Mouse (Mus musculus): ENCODE results near the gene Ngrn. TPM values are rescaled to one million over a fixed set of nuclear protein-coding genes. Genes with fewer than 3 reads are reported as not detected.

The Ngrn gene
- 8.9 and 12.3 TPM in 2 replicates for polyA plus RNA-seq (2012; rRNA removed)

DNA sequence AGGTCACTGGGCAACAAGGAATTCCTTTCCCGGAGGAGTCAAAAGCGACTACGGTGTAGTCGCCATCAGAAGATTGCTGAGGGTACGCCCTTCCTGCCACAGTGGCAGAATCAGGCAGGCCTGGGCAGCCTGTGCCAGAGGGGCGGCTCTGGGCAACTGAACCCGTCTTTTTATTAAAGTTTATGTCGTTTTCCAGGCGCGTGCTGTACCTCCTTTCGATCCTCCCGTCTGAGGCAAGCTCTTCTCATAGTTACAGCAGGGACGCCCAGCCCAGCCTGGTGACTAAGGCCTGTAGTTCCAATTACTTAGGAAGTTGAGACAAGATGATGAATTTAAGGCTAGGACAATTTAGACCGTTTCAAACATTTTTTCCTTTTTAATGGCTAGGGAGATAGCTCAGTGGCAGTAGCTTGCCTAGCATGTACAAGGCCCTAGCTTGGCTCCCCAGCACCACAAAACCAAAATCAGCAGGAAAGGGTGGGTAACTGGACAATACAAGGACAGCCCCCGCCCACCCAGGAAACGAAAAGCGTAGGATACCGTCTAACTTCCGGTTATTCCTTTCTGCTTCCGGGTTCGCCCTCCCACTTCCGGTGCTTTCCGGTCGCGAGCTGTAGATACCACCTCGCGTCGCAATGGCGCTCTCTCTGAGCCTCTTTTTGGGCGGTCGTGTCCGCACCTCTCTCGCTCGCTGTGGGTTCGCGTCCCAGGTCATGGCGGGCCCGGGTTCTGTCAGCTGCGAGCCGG lies at the start of gene Ngrn:
Ngrn (plus strand) TSS at position 591 of the 747 bp plus-strand sequence.
- H3K27me3 ChIP-seq (ENCODE audit: control insufficient read depth, insufficient read depth, low read length): no peaks in the 10 kb centered on the region
- H3K36me3 ChIP-seq (ENCODE audit: control insufficient read depth, insufficient read depth, low read length): peaks cover 17% of the 10 kb centered on the region
- peak within 1 kb of the TSS; percentile 88 for H3K4me3 ChIP-seq (ENCODE audit: low read depth, low read length)
- WGBS: 27% methylated on average over 40 of the region's 40 CpGs
- TF ChIP-seq POLR2A (IDR thresholded peaks at IDR 0.05; ENCODE audit: low read depth, low read length): peak; percentile 55; the same call in 1 of the 2 replicates
- no peak for TF ChIP-seq CTCF (IDR thresholded peaks at IDR 0.05; ENCODE audit: extremely low read depth, insufficient read length, insufficient replicate concordance, low read depth, low read length)
- H3K4me1 ChIP-seq (ENCODE audit: control insufficient read depth, insufficient read depth, insufficient read length, low read length): peaks cover 2% of the 10 kb centered on the region; the same call in 1 of the 2 replicates
- H3K27ac ChIP-seq (ENCODE audit: insufficient read depth, low read depth, low read length): peak within 1 kb of the TSS; percentile 31

DNA sequence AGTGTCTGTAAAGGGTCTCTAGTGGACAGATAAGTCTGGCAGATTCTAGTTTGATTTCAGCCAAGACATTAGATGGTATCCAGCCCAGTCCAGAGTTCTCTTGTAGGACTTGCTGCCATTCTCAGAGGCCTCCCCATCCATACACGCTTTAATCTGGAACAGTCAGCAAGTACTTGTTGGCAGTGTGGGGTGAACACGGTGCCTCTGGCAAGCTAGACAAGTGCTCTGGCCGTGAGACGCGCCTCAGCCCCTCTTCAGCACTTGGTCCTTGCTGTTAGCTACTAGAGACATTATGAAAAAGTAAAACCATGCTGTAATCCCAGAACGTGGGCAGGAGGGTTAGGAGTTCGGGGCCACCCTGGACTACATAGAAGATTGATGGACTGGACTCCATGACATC lies 47.4 kb upstream of the Ngrn start:
- Histone ChIP-seq H3K27ac (ENCODE audit: insufficient read depth, low read depth, low read length) (no peak overlapping the region), H3K4me1 (ENCODE audit: control insufficient read depth, insufficient read depth, insufficient read length, low read length) (peaks cover 18% of the 10 kb centered on the region), H3K27me3 (ENCODE audit: control insufficient read depth, insufficient read depth, low read length) (no peaks in the 10 kb centered on the region), H3K4me3 (ENCODE audit: low read depth, low read length) (no peak overlapping the region), H3K36me3 (ENCODE audit: control insufficient read depth, insufficient read depth, low read length) (peaks cover 53% of the 10 kb centered on the region)
- TF ChIP-seq CTCF (IDR thresholded peaks at IDR 0.05; ENCODE audit: extremely low read depth, insufficient read length, insufficient replicate concordance, low read depth, low read length) (no peak), POLR2A (IDR thresholded peaks at IDR 0.05; ENCODE audit: low read depth, low read length) (no peak)
- 90% methylated on average over 7 of the region's 7 CpGs for WGBS

DNA sequence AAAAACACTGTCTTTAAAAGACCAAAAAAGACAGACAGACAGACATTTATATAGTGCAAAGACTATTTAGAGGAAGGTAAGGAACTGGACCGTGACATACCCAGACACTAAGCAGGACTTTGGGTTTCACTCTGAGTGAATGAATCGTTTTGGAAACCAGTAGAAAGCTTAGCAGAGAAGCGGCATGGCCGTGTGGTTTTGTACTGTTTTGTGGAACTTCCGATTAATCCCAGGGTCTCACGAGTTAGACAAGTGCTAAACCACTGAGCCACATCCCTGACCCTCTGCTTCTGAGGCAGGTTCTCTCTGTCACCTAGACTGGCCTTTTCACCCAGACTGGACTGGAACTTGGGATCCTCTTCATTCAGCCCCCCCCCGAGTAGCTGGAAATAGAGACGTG lies 46.6 kb upstream of the Ngrn start:
- H3K4me3 ChIP-seq (ENCODE audit: low read depth, low read length): no peak overlapping the region
- no peak overlapping the region for H3K27ac ChIP-seq (ENCODE audit: insufficient read depth, low read depth, low read length)
- H3K27me3 ChIP-seq (ENCODE audit: control insufficient read depth, insufficient read depth, low read length): no peaks in the 10 kb centered on the region
- H3K36me3 ChIP-seq (ENCODE audit: control insufficient read depth, insufficient read depth, low read length): peaks cover 62% of the 10 kb centered on the region
- TF ChIP-seq CTCF (IDR thresholded peaks at IDR 0.05; ENCODE audit: extremely low read depth, insufficient read length, insufficient replicate concordance, low read depth, low read length) (no peak), POLR2A (IDR thresholded peaks at IDR 0.05; ENCODE audit: low read depth, low read length) (no peak)
- 81% methylated on average over 8 of the region's 8 CpGs for whole genome bisulfite sequencing
- peaks cover 10% of the 10 kb centered on the region for H3K4me1 ChIP-seq (ENCODE audit: control insufficient read depth, insufficient read depth, insufficient read length, low read length)

DNA sequence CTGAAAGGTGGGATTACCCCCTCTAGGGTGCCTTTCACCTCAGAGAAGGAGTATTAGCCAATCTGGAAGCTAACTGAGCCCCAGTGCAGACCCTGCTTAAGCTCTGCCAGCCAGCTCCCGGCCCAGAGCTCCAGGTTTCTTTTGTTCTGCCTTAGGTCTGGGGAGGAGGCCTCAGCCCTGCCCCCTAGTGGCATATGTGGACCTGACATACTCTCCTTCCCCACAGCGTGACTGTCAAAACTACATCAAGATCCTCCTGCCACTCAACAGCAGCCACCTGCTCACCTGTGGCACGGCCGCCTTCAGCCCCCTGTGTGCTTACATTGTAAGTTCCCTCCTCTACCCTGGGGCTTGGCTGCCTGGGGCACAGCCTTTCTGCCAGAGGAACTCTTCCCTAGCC lies 45.6 kb upstream of the Ngrn start:
- TF ChIP-seq CTCF (IDR thresholded peaks at IDR 0.05; ENCODE audit: extremely low read depth, insufficient read length, insufficient replicate concordance, low read depth, low read length): peak; percentile 83
- TF ChIP-seq POLR2A (IDR thresholded peaks at IDR 0.05; ENCODE audit: low read depth, low read length): no peak
- Histone ChIP-seq H3K4me1 (ENCODE audit: control insufficient read depth, insufficient read depth, insufficient read length, low read length) (peaks cover 4% of the 10 kb centered on the region), H3K36me3 (ENCODE audit: control insufficient read depth, insufficient read depth, low read length) (peaks cover 71% of the 10 kb centered on the region), H3K27ac (ENCODE audit: insufficient read depth, low read depth, low read length) (no peak overlapping the region), H3K4me3 (ENCODE audit: low read depth, low read length) (no peak overlapping the region), H3K27me3 (ENCODE audit: control insufficient read depth, insufficient read depth, low read length) (no peaks in the 10 kb centered on the region)
- WGBS: 20% methylated on average over 4 of the region's 4 CpGs

DNA sequence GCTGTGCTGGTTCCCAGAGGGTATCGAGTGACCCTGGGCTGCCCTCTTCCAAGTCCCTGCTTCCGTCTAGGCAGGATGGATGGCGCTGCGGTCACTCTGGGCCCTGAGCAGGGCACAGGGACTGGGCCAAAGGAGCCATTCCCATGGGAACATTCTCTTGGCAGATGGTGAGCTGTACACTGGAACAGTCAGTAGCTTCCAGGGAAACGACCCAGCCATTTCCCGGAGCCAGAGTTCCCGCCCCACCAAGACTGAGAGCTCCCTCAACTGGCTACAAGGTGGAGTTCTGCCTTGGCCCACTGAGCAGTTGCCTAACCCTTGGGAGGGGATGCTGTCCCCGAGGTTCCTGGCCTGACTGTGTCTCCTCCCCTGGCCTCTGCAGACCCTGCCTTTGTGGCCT lies 44.4 kb upstream of the Ngrn start:
- H3K27me3 ChIP-seq (ENCODE audit: control insufficient read depth, insufficient read depth, low read length): no peaks in the 10 kb centered on the region
- TF ChIP-seq POLR2A (IDR thresholded peaks at IDR 0.05; ENCODE audit: low read depth, low read length) (no peak), CTCF (IDR thresholded peaks at IDR 0.05; ENCODE audit: extremely low read depth, insufficient read length, insufficient replicate concordance, low read depth, low read length) (no peak)
- no peak overlapping the region for H3K4me3 ChIP-seq (ENCODE audit: low read depth, low read length)
- no peak overlapping the region for H3K27ac ChIP-seq (ENCODE audit: insufficient read depth, low read depth, low read length)
- 82% methylated on average over 8 of the region's 8 CpGs for WGBS
- H3K36me3 ChIP-seq (ENCODE audit: control insufficient read depth, insufficient read depth, low read length): peaks cover 81% of the 10 kb centered on the region
- H3K4me1 ChIP-seq (ENCODE audit: control insufficient read depth, insufficient read depth, insufficient read length, low read length): peaks cover 2% of the 10 kb centered on the region

DNA sequence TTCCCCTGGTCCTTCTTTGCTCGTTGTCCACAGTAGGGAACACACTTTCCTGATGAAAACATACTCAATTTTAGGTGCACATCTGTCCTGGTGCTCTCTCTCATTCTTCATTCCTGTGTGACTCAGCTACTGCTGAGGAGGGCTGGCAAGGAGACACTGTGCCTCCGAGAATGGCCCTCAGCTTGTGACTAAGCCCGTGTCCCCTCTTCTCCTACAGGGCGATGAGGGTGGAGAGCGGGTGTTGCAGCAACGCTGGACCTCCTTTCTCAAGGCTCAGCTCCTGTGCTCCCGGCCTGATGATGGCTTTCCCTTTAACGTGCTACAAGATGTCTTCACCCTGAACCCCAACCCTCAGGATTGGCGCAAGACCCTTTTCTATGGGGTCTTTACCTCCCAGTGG lies 42.3 kb upstream of the Ngrn start:
- no peak overlapping the region for H3K27ac ChIP-seq (ENCODE audit: insufficient read depth, low read depth, low read length)
- no peak overlapping the region for H3K4me3 ChIP-seq (ENCODE audit: low read depth, low read length)
- H3K27me3 ChIP-seq (ENCODE audit: control insufficient read depth, insufficient read depth, low read length): no peaks in the 10 kb centered on the region
- no peaks in the 10 kb centered on the region; the same call in 1 of the 2 replicates for H3K4me1 ChIP-seq (ENCODE audit: control insufficient read depth, insufficient read depth, insufficient read length, low read length)
- TF ChIP-seq POLR2A (IDR thresholded peaks at IDR 0.05; ENCODE audit: low read depth, low read length) (no peak), CTCF (IDR thresholded peaks at IDR 0.05; ENCODE audit: extremely low read depth, insufficient read length, insufficient replicate concordance, low read depth, low read length) (no peak)
- H3K36me3 ChIP-seq (ENCODE audit: control insufficient read depth, insufficient read depth, low read length): peaks cover 86% of the 10 kb centered on the region
- 92% methylated on average over 9 of the region's 9 CpGs for WGBS

DNA sequence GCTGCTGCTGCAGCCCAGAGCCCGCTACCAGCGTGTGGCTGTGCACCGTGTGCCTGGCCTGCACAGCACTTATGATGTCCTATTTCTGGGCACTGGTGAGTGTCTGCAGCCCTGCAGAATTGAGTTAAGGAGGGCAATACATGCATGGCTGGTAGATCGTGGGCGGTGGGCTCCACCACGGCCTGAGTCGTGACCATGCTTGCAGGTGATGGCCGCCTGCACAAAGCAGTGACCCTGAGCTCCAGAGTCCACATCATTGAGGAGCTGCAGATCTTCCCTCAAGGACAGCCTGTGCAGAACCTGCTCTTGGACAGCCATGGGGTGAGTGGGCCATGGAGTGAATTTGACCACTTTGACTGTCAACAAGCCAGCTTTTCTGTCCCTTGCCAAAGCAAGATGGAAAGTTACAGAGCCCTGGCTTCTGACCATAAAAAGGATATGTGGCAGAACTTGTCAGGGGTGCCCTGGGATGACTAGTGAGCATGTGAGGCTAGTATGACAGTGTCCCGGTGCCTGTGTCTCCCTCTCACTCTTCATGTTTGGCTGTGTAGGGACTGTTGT lies 40.7 kb upstream of the Ngrn start:
- WGBS: 95% methylated on average over 9 of the region's 9 CpGs
- no peak overlapping the region for H3K27ac ChIP-seq (ENCODE audit: insufficient read depth, low read depth, low read length)
- TF ChIP-seq CTCF (IDR thresholded peaks at IDR 0.05; ENCODE audit: extremely low read depth, insufficient read length, insufficient replicate concordance, low read depth, low read length) (no peak), POLR2A (IDR thresholded peaks at IDR 0.05; ENCODE audit: low read depth, low read length) (no peak)
- H3K4me3 ChIP-seq (ENCODE audit: low read depth, low read length): no peak overlapping the region
- H3K4me1 ChIP-seq (ENCODE audit: control insufficient read depth, insufficient read depth, insufficient read length, low read length): no peaks in the 10 kb centered on the region; the same call in 1 of the 2 replicates
- no peaks in the 10 kb centered on the region for H3K27me3 ChIP-seq (ENCODE audit: control insufficient read depth, insufficient read depth, low read length)
- H3K36me3 ChIP-seq (ENCODE audit: control insufficient read depth, insufficient read depth, low read length): peaks cover 92% of the 10 kb centered on the region

All from small intestine, adult 2 months (tissue).